Mouse (Mus musculus) neutrophil, adult 59 days (primary cell): ENCODE results near the gene Naglu. TPM values are rescaled to one million over a fixed set of nuclear protein-coding genes. Genes with fewer than 3 reads are reported as not detected.

Experiments
- total RNA-seq, 2 experiments: library from RNA; stranded (reverse); gene quantifications; 1 replicate in 1 of 2; 2 replicates in 1 of 2; pipeline ENCODE4 v1.2.4; 2023

The Naglu gene
- 1 to 10 TPM; 7.4 to 9.3 TPM for total RNA-seq

DNA sequence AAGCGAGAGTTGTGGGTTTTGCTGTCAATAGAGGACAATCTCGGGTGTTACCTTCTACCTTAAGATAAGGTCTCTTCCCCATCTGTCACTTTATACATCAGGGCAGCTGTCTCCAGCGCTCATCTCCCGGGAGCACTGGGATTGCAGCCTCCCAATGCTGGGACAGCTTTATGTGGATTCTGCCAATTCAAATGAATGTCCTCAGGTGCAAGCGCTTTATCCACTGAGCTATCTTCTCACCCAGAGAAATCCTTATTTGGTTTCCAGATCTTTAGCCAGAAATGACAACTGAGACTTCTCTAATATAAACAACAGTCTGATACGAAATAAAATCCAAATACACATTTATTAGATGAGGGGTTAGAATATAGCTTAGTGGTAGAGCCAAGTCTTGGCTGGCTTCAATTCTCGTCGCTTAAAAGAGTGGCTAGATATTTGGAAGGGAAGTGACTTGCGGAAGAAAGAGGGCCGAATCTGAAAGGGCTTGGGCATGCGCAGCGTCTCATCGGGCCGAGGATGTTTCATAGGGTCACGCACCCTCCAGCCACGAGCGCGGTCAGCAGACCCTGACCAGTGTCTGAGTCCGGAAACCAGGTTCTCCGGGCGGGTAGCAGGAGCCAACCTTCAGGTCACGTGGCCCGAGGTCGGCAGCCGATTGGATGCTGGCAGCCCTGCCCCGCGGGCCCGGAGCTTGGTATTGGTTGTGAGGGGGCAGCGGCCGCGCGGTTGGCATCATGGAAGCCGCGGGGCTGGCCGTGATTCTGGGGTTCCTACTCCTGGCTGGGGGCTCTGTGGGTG, at the start of gene Naglu:
Gene Naglu, plus strand, starts transcription at position 622 of the 798 bp plus-strand sequence.

DNA sequence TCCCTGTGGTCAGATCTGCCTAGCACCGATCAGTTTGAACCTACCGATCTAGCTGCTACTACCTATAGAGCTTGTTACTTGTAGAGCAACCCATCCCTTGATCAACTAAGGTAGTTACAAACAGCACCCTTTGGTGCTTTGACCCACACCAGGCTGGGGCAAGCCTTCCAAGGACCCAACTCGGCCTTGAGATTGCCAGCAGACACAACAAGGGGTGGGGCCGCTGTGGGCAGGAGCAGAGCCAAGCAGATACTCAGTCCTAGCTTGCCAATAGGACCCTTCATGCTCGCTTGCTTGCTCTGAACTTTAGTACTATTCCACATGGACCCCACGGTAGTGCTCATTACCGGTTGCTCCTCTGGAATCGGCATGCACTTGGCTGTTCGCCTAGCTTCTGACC, 8.3 kb downstream of the Naglu start, which contains the start of gene Hsd17b1:
Gene Hsd17b1, plus strand, starts transcription at position 291 of the 400 bp plus-strand sequence.

DNA sequence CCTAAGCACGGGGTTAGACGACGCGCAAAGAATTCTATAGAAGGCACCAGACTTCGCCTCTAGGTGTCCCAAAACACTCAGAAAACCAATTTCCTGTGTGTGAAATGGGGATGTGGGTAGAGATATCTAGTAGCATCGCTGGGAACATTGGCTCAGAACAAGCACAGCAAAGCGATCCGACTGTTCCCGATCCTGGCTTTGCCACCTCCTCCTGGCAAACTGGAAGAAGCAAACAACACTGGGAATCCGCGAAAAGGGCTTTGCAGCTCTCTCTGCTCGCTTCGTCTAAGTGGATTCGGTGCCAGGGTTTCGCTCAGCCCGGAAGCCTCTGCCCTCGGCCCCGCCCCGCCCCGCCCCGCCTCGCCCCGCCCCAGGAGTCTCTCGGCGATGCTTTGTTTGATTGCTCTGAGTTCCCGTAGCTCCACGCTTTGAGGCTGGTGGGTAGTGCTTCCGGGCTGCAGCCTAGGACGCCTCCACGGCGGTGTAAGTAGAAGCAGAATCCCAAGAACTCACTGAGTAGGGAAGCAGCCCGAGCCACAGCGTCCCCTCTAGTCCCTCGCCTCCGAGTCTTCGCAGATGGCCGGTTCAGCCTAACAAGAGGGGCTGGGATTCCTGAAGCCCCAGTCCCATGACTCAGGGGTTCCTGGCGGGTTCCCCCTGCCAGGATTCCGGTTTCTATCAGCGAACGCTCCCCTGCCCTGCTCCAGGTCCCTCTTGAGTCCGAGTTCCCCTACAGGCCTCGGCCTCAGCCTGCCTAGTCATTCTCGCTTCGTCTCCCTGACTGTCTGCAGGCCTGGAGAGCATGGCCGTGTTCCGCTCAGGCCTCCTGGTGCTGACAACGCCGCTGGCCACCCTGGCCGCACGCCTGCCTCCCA, 12.6 kb downstream of the Naglu start, which contains the start of gene Coasy:
Gene Coasy, plus strand, starts transcription at position 358 of the 875 bp plus-strand sequence.

DNA sequence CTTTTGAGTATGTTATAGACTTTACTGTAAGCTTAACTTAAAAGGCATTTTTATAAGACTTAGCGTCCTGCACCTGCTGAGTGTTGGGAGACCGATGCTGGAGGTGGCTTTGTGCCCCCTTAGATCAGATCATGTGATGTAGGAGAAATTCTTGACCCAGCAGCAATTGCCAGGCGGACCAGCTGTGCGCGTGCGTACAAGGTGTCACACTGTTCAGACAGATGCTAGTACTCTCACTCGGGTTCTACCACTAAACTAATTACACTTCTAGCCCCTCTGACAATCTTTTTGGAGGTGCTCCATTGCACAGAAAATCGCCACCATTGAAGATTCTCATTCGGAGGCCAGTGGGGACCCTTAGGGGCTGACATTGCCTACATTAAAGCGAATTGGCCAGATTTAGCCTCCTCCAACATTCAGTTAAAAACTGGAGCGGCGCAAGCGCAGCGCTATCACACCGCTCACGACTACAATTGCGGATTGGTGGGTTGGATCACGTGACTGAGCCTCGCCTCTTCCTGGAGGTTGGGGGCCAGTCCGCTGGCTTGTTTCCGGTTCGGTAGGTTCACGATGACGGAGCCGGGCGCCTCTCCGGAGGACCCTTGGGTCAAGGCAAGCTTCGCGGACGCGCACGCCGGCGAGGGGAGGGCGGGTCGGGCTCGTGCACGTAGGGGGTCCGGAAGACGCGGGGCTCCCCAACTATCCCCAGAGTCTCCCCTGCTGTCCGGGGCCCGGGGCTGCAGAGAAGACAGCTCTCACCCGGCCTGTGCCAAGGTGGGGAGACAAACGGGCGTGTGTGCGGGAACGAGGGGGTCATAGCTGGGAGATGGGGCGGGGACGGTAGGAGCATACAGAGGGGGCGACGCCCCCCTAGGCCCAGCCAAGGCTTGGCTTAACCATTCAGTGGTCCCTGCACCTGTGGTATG, 17.2 kb downstream of the Naglu start, which contains the start of gene Mlx:
Gene Mlx, plus strand, starts transcription at position 522 of the 926 bp plus-strand sequence.

DNA sequence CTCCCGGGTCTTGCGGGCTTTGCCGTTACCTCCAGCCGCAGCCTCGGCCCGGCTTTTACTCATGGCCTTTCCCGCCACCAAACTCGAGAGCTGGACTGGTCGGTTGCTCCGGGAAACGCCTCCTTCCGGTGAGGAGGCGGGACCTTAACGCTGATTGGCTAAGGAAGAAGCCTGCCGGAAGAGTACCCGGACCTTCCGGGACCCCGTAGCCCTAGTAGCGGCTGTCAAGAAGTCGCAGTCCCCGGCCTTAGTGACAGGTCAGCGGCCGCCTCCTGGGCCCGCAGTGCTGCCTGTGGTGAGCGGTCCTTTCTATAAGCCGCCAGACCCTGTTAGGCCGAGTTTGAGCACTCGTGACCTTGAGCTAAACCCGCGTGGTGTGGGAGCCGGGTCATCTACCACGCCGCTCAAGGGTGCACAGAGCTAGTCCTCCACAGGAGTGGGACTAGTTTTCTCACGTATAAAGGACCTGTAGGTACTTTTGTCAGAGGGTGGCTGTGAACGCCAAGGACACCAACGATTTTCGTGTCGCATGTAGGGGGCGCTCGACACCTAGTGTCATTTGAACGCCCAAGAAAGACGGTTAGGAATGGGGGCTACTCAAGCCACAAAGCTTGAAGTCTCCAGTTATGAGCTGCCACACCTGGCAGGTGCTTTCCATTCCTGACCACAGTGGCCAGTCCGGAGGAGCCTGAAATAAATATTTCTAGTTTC, 25.7 kb downstream of the Naglu start, which contains the start of gene Psmc3ip:
Gene Psmc3ip, minus strand, starts transcription at position 123 of the 711 bp plus-strand sequence.

DNA sequence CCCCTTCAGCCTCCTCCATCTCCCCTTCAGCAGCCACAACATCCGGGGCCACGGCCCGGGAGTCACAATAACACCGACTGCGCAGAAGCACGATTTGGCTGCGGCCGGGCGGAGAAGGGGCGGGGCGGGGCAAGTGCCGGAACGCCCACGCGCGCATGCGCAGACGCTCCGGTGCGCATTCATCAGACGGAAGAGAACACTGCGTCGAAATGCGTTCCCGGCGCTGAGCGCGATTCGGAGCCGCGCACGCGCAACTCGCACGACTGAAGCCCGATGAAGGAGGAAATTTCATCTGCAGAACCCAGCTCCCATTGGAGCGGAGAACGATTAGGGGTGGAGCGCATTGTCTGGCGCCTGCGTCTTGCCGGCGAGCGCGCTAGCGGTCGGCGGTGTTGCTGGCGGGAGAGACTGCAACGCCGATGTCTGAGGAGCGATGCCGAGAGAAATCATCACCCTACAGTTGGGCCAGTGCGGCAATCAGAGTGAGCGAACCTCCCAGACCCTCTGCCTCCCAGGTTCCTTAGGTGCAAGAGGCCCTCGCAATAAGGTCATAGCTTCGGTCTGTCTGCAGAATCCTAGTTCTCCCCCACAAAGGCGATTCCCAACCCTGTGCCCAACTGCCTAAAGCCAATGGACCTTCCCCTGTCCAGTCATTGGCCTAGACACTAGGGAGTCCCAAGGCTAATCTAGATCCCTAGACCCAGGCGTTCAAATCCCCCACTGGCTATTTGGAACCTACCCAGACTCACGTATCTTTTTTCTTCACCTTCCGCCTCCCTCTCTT, 50.1 kb downstream of the Naglu start, which contains the start of the genes Retreg3 and Tubg1:
Gene Retreg3, minus strand, starts transcription at position 133 of the 784 bp plus-strand sequence.
Gene Tubg1, plus strand, starts transcription at position 178 of the 784 bp plus-strand sequence.

Other genes with a start within 250 kb of the Naglu start
- 10 to 100 TPM; 91.5 to 97.7 TPM for gene Stat5b, start 219.3 kb upstream of the Naglu start, total RNA-seq
- gene Stat5a, start 210.7 kb upstream of the Naglu start, total RNA-seq: 10 to 100 TPM; 27.8 to 30.0 TPM
- gene Stat3, start 130.5 kb upstream of the Naglu start, total RNA-seq: 100 to 1,000 TPM; 260 to 273 TPM
- 1 to 10 TPM in 1 of 2 experiments, under 1 TPM in 1; 0.49 to 1.3 TPM for gene Cavin1, start 99.1 kb upstream of the Naglu start, total RNA-seq
- gene Atp6v0a1, start 60.6 kb upstream of the Naglu start, total RNA-seq: 100 to 1,000 TPM; 105 to 107 TPM
- under 1 TPM; 0.46 to 0.78 TPM for gene Hsd17b1, start 8.4 kb downstream of the Naglu start, total RNA-seq
- 10 to 100 TPM; 11.1 to 13.6 TPM for gene Coasy, start 12.6 kb downstream of the Naglu start, total RNA-seq
- gene Mlx, start 17.3 kb downstream of the Naglu start, total RNA-seq: 10 to 100 TPM; 37.4 to 40.4 TPM
- 1 to 10 TPM; 5.2 to 5.7 TPM for gene Psmc3ip, start 25.4 kb downstream of the Naglu start, total RNA-seq
- 10 to 100 TPM; 29.8 to 31.7 TPM for gene Retreg3, start 49.9 kb downstream of the Naglu start, total RNA-seq
- gene Tubg1, start 49.9 kb downstream of the Naglu start, total RNA-seq: 10 to 100 TPM; 12.9 to 17.0 TPM
- gene Tubg2, start 85.9 kb downstream of the Naglu start, total RNA-seq: 1 to 10 TPM; 1.5 to 2.0 TPM
- gene Cntnap1, start 100.5 kb downstream of the Naglu start, total RNA-seq: under 1 TPM; 0.47 to 0.79 TPM
- 1 to 10 TPM; 2.6 to 3.3 TPM for gene Plekhh3, start 101.3 kb downstream of the Naglu start, total RNA-seq
- under 1 TPM; 0.33 to 0.35 TPM for gene Ccr10, start 105.4 kb downstream of the Naglu start, total RNA-seq
- 10 to 100 TPM; 46.8 to 51.8 TPM for gene Ezh1, start 156.5 kb downstream of the Naglu start, total RNA-seq
- gene Ramp2, start 176.0 kb downstream of the Naglu start, total RNA-seq: not detected
- gene Vps25, start 183.7 kb downstream of the Naglu start, total RNA-seq: 10 to 100 TPM; 62.8 to 67.7 TPM
- 1 to 10 TPM in 1 of 2 experiments, under 1 TPM in 1; 0.64 to 2.3 TPM for gene Wnk4, start 190.6 kb downstream of the Naglu start, total RNA-seq
- 1 to 10 TPM; 1.2 to 2.1 TPM for gene Cntd1, start 209.0 kb downstream of the Naglu start, total RNA-seq
- 10 to 100 TPM; 31.6 to 34.4 TPM for gene Coa3, start 209.1 kb downstream of the Naglu start, total RNA-seq
- gene Becn1, start 232.3 kb downstream of the Naglu start, total RNA-seq: 100 to 1,000 TPM; 143 to 152 TPM
- gene Psme3, start 246.2 kb downstream of the Naglu start, total RNA-seq: 10 to 100 TPM; 64.4 to 73.2 TPM